Mouse (Mus musculus): ENCODE measurements at regions not wholly inside any gene's neighbourhood (a gene's known extent, or its start where the extent isn't known, plus 50 kb on each side); places are given as distances from the start of the nearest gene placed in this dataset.

GRCm38 (mm10) chr9:30284562-30285323 is 142.2 kb upstream of the Snx19 start:
- in situ Hi-C loops (cut with MboI, MseI): no loop called here

- in situ Hi-C loops (cut with MboI, MseI): no loop called here
Measured at GRCm38 (mm10) chr9:30285324-30285599, 141.6 kb upstream of the Snx19 start.

GRCm38 (mm10) chr9:30299844-30300243 is 127.1 kb upstream of the Snx19 start:
- in situ Hi-C loops (cut with MboI, MseI): no loop called here

GRCm38 (mm10) chr9:30308281-30308680 is 118.6 kb upstream of the Snx19 start:
- in situ Hi-C loops (cut with MboI, MseI): no loop called here

- in situ Hi-C loops (cut with MboI, MseI): no loop called here
Measured at GRCm38 (mm10) chr9:30313360-30313759, 113.5 kb upstream of the Snx19 start.

GRCm38 (mm10) chr9:30314355-30315171 is 112.3 kb upstream of the Snx19 start:
- in situ Hi-C loops (cut with MboI, MseI): no loop called here

- in situ Hi-C loops (cut with MboI, MseI): no loop called here
Measured at GRCm38 (mm10) chr9:30315172-30315644, 111.7 kb upstream of the Snx19 start.

GRCm38 (mm10) chr9:30344866-30345265 is 82.0 kb upstream of the Snx19 start:
- in situ Hi-C loops (cut with MboI, MseI): no loop called here

- in situ Hi-C loops (cut with MboI, MseI): no loop called here
Measured at GRCm38 (mm10) chr9:30353965-30354364, 72.9 kb upstream of the Snx19 start.

- in situ Hi-C loops (cut with MboI, MseI): no loop called here
Measured at GRCm38 (mm10) chr9:30355642-30356041, 71.3 kb upstream of the Snx19 start.

- in situ Hi-C loops (cut with MboI, MseI): no loop called here
Measured at GRCm38 (mm10) chr9:30369554-30370440, 57.1 kb upstream of the Snx19 start.

- in situ Hi-C loops (cut with MboI, MseI): no loop called here
Measured at GRCm38 (mm10) chr9:30370789-30371188, 56.1 kb upstream of the Snx19 start.

GRCm38 (mm10) chr9:30376908-30377307 is 50.0 kb upstream of the Snx19 start:
- in situ Hi-C loops (cut with MboI, MseI): no loop called here

All from T-helper 1 cell (primary cell).